Mouse (Mus musculus): Measurements from ENCODE around the gene Pla1a.
"Not testable (repeated sequence)": the region's sequence is repeated elsewhere in the genome, so short reads cannot be mapped to it uniquely, and the experiment has no call there.

Gene Pla1a

GRCm38 (mm10) chr16:38456812-38457567, 24.0 kb upstream of the Pla1a start:
- no peak for DNase-seq

- DNase-seq, result no peak
Measured at GRCm38 (mm10) chr16:38455511-38456418, 22.8 kb upstream of the Pla1a start, which contains the start of gene Cd80. Gene Cd80, plus strand, starts transcription at chr16:38455561.

GRCm38 (mm10) chr16:38454533-38455254, 21.7 kb upstream of the Pla1a start:
- no peak for DNase-seq

GRCm38 (mm10) chr16:38453952-38454351, 21.0 kb upstream of the Pla1a start:
- DNase-seq, result no peak

GRCm38 (mm10) chr16:38453203-38453553, 20.2 kb upstream of the Pla1a start:
- DNase-seq, result no peak

- DNase-seq, result peak; percentile 95
Measured at GRCm38 (mm10) chr16:38452442-38453202, 19.7 kb upstream of the Pla1a start, which contains the start of gene Adprh. Gene Adprh, minus strand, starts transcription at chr16:38452703.

- peak; percentile 52 for DNase-seq
Measured at GRCm38 (mm10) chr16:38451421-38452205, 18.7 kb upstream of the Pla1a start.

GRCm38 (mm10) chr16:38450707-38451106, 17.8 kb upstream of the Pla1a start:
- DNase-seq, result no peak

- DNase-seq, result no peak
Measured at GRCm38 (mm10) chr16:38448458-38448857, 15.5 kb upstream of the Pla1a start.

- no peak for DNase-seq
Measured at GRCm38 (mm10) chr16:38447366-38447765, 14.4 kb upstream of the Pla1a start.

GRCm38 (mm10) chr16:38446141-38446540, 13.2 kb upstream of the Pla1a start:
- not testable (repeated sequence) for DNase-seq

- no peak for DNase-seq
Measured at GRCm38 (mm10) chr16:38445576-38445975, 12.6 kb upstream of the Pla1a start.

GRCm38 (mm10) chr16:38445046-38445445, 12.1 kb upstream of the Pla1a start:
- no peak for DNase-seq

GRCm38 (mm10) chr16:38443721-38444464, 10.9 kb upstream of the Pla1a start:
- no peak for DNase-seq

GRCm38 (mm10) chr16:38442216-38442615, 9.3 kb upstream of the Pla1a start:
- DNase-seq, result no peak

- no peak for DNase-seq
Measured at GRCm38 (mm10) chr16:38441611-38442010, 8.7 kb upstream of the Pla1a start.

- no peak for DNase-seq
Measured at GRCm38 (mm10) chr16:38440403-38440802, 7.5 kb upstream of the Pla1a start.

- DNase-seq, result no peak
Measured at GRCm38 (mm10) chr16:38439190-38439589, 6.2 kb upstream of the Pla1a start.

GRCm38 (mm10) chr16:38434295-38434795, 1.4 kb upstream of the Pla1a start:
- no peak for DNase-seq

GRCm38 (mm10) chr16:38433514-38433913, 569 bp upstream of the Pla1a start:
- no peak for DNase-seq
